Mouse (Mus musculus): ENCODE results near the gene Ap2a2. TPM values are rescaled to one million over a fixed set of nuclear protein-coding genes. Genes with fewer than 3 reads are reported as not detected.
A peak's percentile ranks its signal among the peaks of the same experiment; 100 is the strongest.

The Ap2a2 gene
- 10 to 100 TPM; 61.1 to 61.4 TPM for total RNA-seq (2021)

- DNase-seq = peak; percentile 92
Observed at GRCm38 (mm10) chr7:141561682-141562391, at the start of gene Ap2a2. Ap2a2 (plus strand) TSS chr7:141562173.

GRCm38 (mm10) chr7:141517638-141518037 is 44.3 kb upstream of the Ap2a2 start:
- DNase-seq = no peak

- DNase-seq = no peak
Observed at GRCm38 (mm10) chr7:141518296-141518695, 43.7 kb upstream of the Ap2a2 start.

- DNase-seq = peak; percentile 45
Observed at GRCm38 (mm10) chr7:141518926-141519325, 43.0 kb upstream of the Ap2a2 start.

- DNase-seq = no peak
Observed at GRCm38 (mm10) chr7:141519795-141520194, 42.2 kb upstream of the Ap2a2 start.

GRCm38 (mm10) chr7:141523007-141523406 is 39.0 kb upstream of the Ap2a2 start:
- no peak for DNase-seq

GRCm38 (mm10) chr7:141524271-141524670 is 37.7 kb upstream of the Ap2a2 start:
- DNase-seq = no peak

- peak; percentile 85 for DNase-seq
Observed at GRCm38 (mm10) chr7:141524760-141525579, 37.0 kb upstream of the Ap2a2 start.

- no peak for DNase-seq
Observed at GRCm38 (mm10) chr7:141525580-141525925, 36.4 kb upstream of the Ap2a2 start.

- DNase-seq = no peak
Observed at GRCm38 (mm10) chr7:141535570-141535969, 26.4 kb upstream of the Ap2a2 start.

- DNase-seq = no peak
Observed at GRCm38 (mm10) chr7:141538852-141539555, 23.0 kb upstream of the Ap2a2 start.

- peak; percentile 99 for DNase-seq
Observed at GRCm38 (mm10) chr7:141539556-141540311, 22.2 kb upstream of the Ap2a2 start, which contains the start of gene Chid1. Chid1 (minus strand) TSS chr7:141539857.

GRCm38 (mm10) chr7:141540312-141541081 is 21.5 kb upstream of the Ap2a2 start:
- peak; percentile 52 for DNase-seq

- DNase-seq = no peak
Observed at GRCm38 (mm10) chr7:141541681-141542080, 20.3 kb upstream of the Ap2a2 start.

GRCm38 (mm10) chr7:141542588-141542987 is 19.4 kb upstream of the Ap2a2 start:
- no peak for DNase-seq

GRCm38 (mm10) chr7:141544654-141545053 is 17.3 kb upstream of the Ap2a2 start:
- peak; percentile 44 for DNase-seq

- no peak for DNase-seq
Observed at GRCm38 (mm10) chr7:141549432-141550061, 12.4 kb upstream of the Ap2a2 start.

GRCm38 (mm10) chr7:141550464-141550863 is 11.5 kb upstream of the Ap2a2 start:
- no peak for DNase-seq

GRCm38 (mm10) chr7:141558329-141558776 is 3.6 kb upstream of the Ap2a2 start:
- no peak for DNase-seq

- no peak for DNase-seq
Observed at GRCm38 (mm10) chr7:141558946-141559345, 3.0 kb upstream of the Ap2a2 start.

All from heart, postnatal 4 days (tissue).